Mouse (Mus musculus) cerebellum, adult 2 months (tissue): ENCODE measurements around the gene Pfdn5. TPM values are rescaled to one million over a fixed set of nuclear protein-coding genes. Genes with fewer than 3 reads are reported as not detected.
A peak's percentile ranks its signal among the peaks of the same experiment; 100 is the strongest.

Source experiments
- DNase-seq, 2 experiments: peaks; one replicate each; pipeline ENCODE4 v3.0.0; 2021
- H3K27ac ChIP-seq: fragments of 200-500 bp; 2 replicates; pipeline ENCODE4 v1.5.1; 2012; ENCODE audit warnings: low read length, control low read depth, inconsistent platforms; ENCODE audit not compliant: insufficient read depth
- H3K27me3 ChIP-seq: fragments of 200-500 bp; 2 replicates; pipeline ENCODE4 v1.6.1; 2012; ENCODE audit warnings: inconsistent platforms, mild to moderate bottlenecking, low read length, moderate library complexity; ENCODE audit not compliant: control insufficient read depth, insufficient read depth
- H3K4me1 ChIP-seq: fragments of 200-500 bp; 2 replicates; pipeline ENCODE4 v1.6.1; 2011; ENCODE audit warnings: low read length; ENCODE audit not compliant: control insufficient read depth, insufficient read depth
- H3K4me3 ChIP-seq: fragments of 200-500 bp; replicated peaks from 2 replicates; pipeline ENCODE3; 2011; ENCODE audit warnings: mild to moderate bottlenecking, low read depth, low read length, control low read depth; ENCODE audit not compliant: insufficient read depth
- CTCF ChIP-seq: fragments of 200-500 bp; IDR thresholded peaks from 2 replicates; pipeline ENCODE4 v1.5.1; 2011; ENCODE audit warnings: low read depth, mild to moderate bottlenecking, control low read depth, low read length, moderate library complexity, borderline replicate concordance; ENCODE audit not compliant: insufficient read depth
- POLR2A ChIP-seq: fragments of 200-500 bp; IDR thresholded peaks from 2 replicates; pipeline ENCODE4 v1.6.1; 2011; ENCODE audit warnings: low read length, control low read depth, borderline replicate concordance; ENCODE audit not compliant: insufficient read depth
- WGBS: fragments of 180-500 bp; shearing (Covaris S2); methylation state at CpG from one replicate; pipeline ENCODE4 v1.1.7; 2018; 5-methylcytosine and 5-hydroxymethylcytosine counted together
- polyA plus RNA-seq: library from polyadenylated mRNA; depleted of rRNA; stranded (reverse); fragments of >200 nt; gene quantifications from 2 replicates; pipeline ENCODE4 v1.2.3, GENCODE M21; 2012; rRNA removed

The Pfdn5 gene
- polyA plus RNA-seq, 1 experiment: 360 TPM

- Histone ChIP-seq H3K27me3 (no peaks in the 10 kb centered on the region; the same call in 1 of the 2 replicates), H3K4me3 (no peak overlapping the region), H3K4me1 (no peaks in the 10 kb centered on the region; the same call in 1 of the 2 replicates), H3K27ac (no peak overlapping the region)
- TF ChIP-seq POLR2A: no peak
- TF ChIP-seq CTCF: no peak
- no peak for DNase-seq
- 15% methylated on average over 7 of the region's 7 CpGs for WGBS
Measured at GRCm38 (mm10) chr15:102366238-102366637, 40.3 kb downstream of the Pfdn5 start.

- DNase-seq: no peak
- no peak within 1 kb of the TSS for H3K4me3 ChIP-seq
- no peaks in the 10 kb centered on the region; the same call in 1 of the 2 replicates for H3K27me3 ChIP-seq
- no peaks in the 10 kb centered on the region; the same call in 1 of the 2 replicates for H3K4me1 ChIP-seq
- TF ChIP-seq CTCF: no peak
- TF ChIP-seq POLR2A: no peak
- H3K27ac ChIP-seq: no peak within 1 kb of the TSS
- 11% methylated on average over 15 of the region's 15 CpGs for WGBS
Measured at GRCm38 (mm10) chr15:102366733-102367344, 40.9 kb downstream of the Pfdn5 start, which contains the start of gene Sp7. Gene Sp7 (minus strand): TSS chr15:102367182.

- 9% methylated on average over 13 of the region's 13 CpGs for WGBS
- H3K27ac ChIP-seq: no peak overlapping the region
- TF ChIP-seq POLR2A: no peak
- TF ChIP-seq CTCF: no peak
- H3K4me3 ChIP-seq: no peak overlapping the region
- no peaks in the 10 kb centered on the region for H3K4me1 ChIP-seq
- DNase-seq: no peak
- no peaks in the 10 kb centered on the region; the same call in 1 of the 2 replicates for H3K27me3 ChIP-seq
Measured at GRCm38 (mm10) chr15:102369972-102370371, 44.1 kb downstream of the Pfdn5 start.

- Histone ChIP-seq H3K4me3 (no peak overlapping the region), H3K27ac (no peak overlapping the region), H3K4me1 (no peaks in the 10 kb centered on the region), H3K27me3 (no peaks in the 10 kb centered on the region; the same call in 1 of the 2 replicates)
- TF ChIP-seq CTCF (no peak), POLR2A (no peak)
- 21% methylated on average over 10 of the region's 10 CpGs for WGBS
- no peak for DNase-seq
Measured at GRCm38 (mm10) chr15:102370727-102371126, 44.8 kb downstream of the Pfdn5 start.

GRCm38 (mm10) chr15:102376453-102377162 is 50.7 kb downstream of the Pfdn5 start:
- WGBS: 3% methylated on average over 43 of the region's 43 CpGs
- H3K27me3 ChIP-seq: no peaks in the 10 kb centered on the region
- TF ChIP-seq CTCF (no peak), POLR2A (no peak)
- peaks cover 9% of the 10 kb centered on the region; the same call in 1 of the 2 replicates for H3K4me1 ChIP-seq
- peak overlapping the region; percentile 50; the same call in 1 of the 2 replicates for H3K27ac ChIP-seq
- H3K4me3 ChIP-seq: peak overlapping the region; percentile 52
- peak; percentile 20 to 37 for DNase-seq

DNA sequence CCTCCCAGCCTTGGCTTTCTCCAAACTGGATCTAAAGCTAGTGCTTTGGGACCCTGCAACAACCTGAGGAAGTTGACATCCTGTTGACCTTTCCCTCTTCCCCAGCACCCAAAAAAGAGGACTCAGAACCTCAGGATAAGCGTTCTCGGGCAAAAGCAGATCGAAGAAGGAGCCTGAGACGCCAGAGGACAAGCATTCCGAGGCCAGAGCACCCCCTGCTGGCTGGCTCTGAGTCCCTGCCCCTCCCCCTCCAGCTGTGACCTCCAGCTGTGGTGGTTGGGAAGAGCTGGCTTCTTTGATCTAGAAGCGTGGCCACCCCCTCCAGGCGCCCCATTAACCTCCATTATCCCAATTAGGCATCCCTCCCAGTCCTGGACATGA is 51.2 kb downstream of the Pfdn5 start:
- DNase-seq: peak; percentile 40 to 52
- TF ChIP-seq POLR2A: no peak
- TF ChIP-seq CTCF: peak; percentile 30; the same call in 1 of the 2 replicates
- Histone ChIP-seq H3K4me1 (peaks cover 9% of the 10 kb centered on the region; the same call in 1 of the 2 replicates), H3K27me3 (no peaks in the 10 kb centered on the region), H3K27ac (peak overlapping the region; percentile 50; the same call in 1 of the 2 replicates), H3K4me3 (peak overlapping the region; percentile 52)
- 2% methylated on average over 7 of the region's 7 CpGs for WGBS

- DNase-seq: no peak
- TF ChIP-seq POLR2A (no peak), CTCF (no peak)
- H3K27ac ChIP-seq: no peak overlapping the region
- no peak overlapping the region for H3K4me3 ChIP-seq
- WGBS: 20% methylated on average over 10 of the region's 10 CpGs
- H3K27me3 ChIP-seq: no peaks in the 10 kb centered on the region
- peaks cover 9% of the 10 kb centered on the region; the same call in 1 of the 2 replicates for H3K4me1 ChIP-seq
Measured at GRCm38 (mm10) chr15:102377810-102378262, 51.9 kb downstream of the Pfdn5 start.

Other genes starting within 250 kb of the Pfdn5 start
- gene Tns2, start 225.7 kb upstream of the Pfdn5 start, polyA plus RNA-seq: 33.6 and 33.7 TPM in 2 replicates
- gene Spryd3, start 189.9 kb upstream of the Pfdn5 start, polyA plus RNA-seq: 159 and 161 TPM in 2 replicates
- gene Igfbp6, start 181.8 kb upstream of the Pfdn5 start, polyA plus RNA-seq: 15.0 and 18.7 TPM in 2 replicates
- gene Soat2, start 175.6 kb upstream of the Pfdn5 start, polyA plus RNA-seq: 0.08 TPM in 1 of 2 replicates, not detected in the other
- gene Zfp740, start 122.9 kb upstream of the Pfdn5 start, polyA plus RNA-seq: 79.3 and 81.7 TPM in 2 replicates
- 53.0 and 60.3 TPM in 2 replicates for gene Csad, start 121.4 kb upstream of the Pfdn5 start, polyA plus RNA-seq
- gene Itgb7, start 94.2 kb upstream of the Pfdn5 start, polyA plus RNA-seq: 5.2 and 8.4 TPM in 2 replicates
- gene Rarg, start 68.6 kb upstream of the Pfdn5 start, polyA plus RNA-seq: 12.8 and 12.9 TPM in 2 replicates
- 0.13 and 0.15 TPM in 2 replicates for gene Gm9918, start 55.6 kb upstream of the Pfdn5 start, polyA plus RNA-seq
- gene Mfsd5, start 46.7 kb upstream of the Pfdn5 start, polyA plus RNA-seq: 60.9 and 62.3 TPM in 2 replicates
- 0.62 and 0.86 TPM in 2 replicates for gene Espl1, start 29.9 kb upstream of the Pfdn5 start, polyA plus RNA-seq
- 106 and 110 TPM in 2 replicates for gene Myg1, start 5.6 kb downstream of the Pfdn5 start, polyA plus RNA-seq
- gene Aaas, start 24.7 kb downstream of the Pfdn5 start, polyA plus RNA-seq: 29.7 and 33.1 TPM in 2 replicates
- gene Sp7, start 41.1 kb downstream of the Pfdn5 start, polyA plus RNA-seq: 1.4 TPM in 2 replicates
- gene Sp1, start 80.0 kb downstream of the Pfdn5 start, polyA plus RNA-seq: 12.6 and 14.1 TPM in 2 replicates
- gene Amhr2, start 119.3 kb downstream of the Pfdn5 start, polyA plus RNA-seq: 3.2 TPM in 2 replicates
- gene Prr13, start 132.9 kb downstream of the Pfdn5 start, polyA plus RNA-seq: 160 and 164 TPM in 2 replicates
- gene Pcbp2, start 144.4 kb downstream of the Pfdn5 start, polyA plus RNA-seq: 539 and 562 TPM in 2 replicates
- gene Gm10337, start 177.6 kb downstream of the Pfdn5 start, polyA plus RNA-seq: not detected in 2 replicates
- 130 and 149 TPM in 2 replicates for gene Map3k12, start 190.9 kb downstream of the Pfdn5 start, polyA plus RNA-seq
- 121 and 131 TPM in 2 replicates for gene Tarbp2, start 192.1 kb downstream of the Pfdn5 start, polyA plus RNA-seq
- 8.5 and 10.4 TPM in 2 replicates for gene Npff, start 198.8 kb downstream of the Pfdn5 start, polyA plus RNA-seq